Mouse (Mus musculus): ENCODE measurements around the gene Slc17a9. TPM values are rescaled to one million over a fixed set of nuclear protein-coding genes. Genes with fewer than 3 reads are reported as not detected.
A peak's percentile ranks its signal among the peaks of the same experiment; 100 is the strongest.
"Not testable (repeated sequence)": the region's sequence is repeated elsewhere in the genome, so short reads cannot be mapped to it uniquely, and the experiment has no call there.

Gene Slc17a9
- polyA plus RNA-seq, 1 experiment from 2014 or later = 0.29 TPM

DNA sequence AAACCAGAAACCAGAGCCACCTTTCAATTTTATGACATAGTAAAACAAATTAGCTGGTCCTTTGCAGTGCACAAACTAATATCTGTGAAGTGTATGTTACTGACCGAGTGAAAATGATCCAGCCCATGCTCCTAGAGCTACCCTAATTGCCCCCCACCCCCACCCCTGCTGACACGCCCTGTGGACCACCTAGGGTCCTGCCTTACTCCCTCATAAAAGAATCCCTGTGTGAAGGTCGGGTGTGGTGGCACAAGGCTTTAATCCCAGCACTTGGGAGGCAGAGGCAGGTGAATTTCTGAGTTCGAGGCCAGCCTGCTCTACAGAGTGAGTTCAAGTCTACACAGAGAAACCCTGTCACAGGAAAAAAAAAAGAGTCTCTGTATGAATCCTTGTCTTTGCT lies 13.5 kb upstream of the Slc17a9 start:
- peak overlapping the region; percentile 74 for H3K4me2 ChIP-seq (replicated peaks)
- H3K27me3 ChIP-seq = no peaks in the 10 kb centered on the region
- no peaks in the 10 kb centered on the region for H3K9me3 ChIP-seq
- no peak overlapping the region for H3K27ac ChIP-seq (replicated peaks)
- H3K4me3 ChIP-seq = peak overlapping the region; percentile 65; the same call in 1 of the 2 replicates
- peaks cover 21% of the 10 kb centered on the region for H3K36me3 ChIP-seq
- ATAC-seq (replicated peaks) = no peak
- peak overlapping the region; percentile 83; the same call in 1 of the 2 replicates for H3K9ac ChIP-seq (replicated peaks)
- 71% methylated on average over 4 of the region's 4 CpGs for WGBS
- H3K4me1 ChIP-seq = peaks cover 41% of the 10 kb centered on the region

DNA sequence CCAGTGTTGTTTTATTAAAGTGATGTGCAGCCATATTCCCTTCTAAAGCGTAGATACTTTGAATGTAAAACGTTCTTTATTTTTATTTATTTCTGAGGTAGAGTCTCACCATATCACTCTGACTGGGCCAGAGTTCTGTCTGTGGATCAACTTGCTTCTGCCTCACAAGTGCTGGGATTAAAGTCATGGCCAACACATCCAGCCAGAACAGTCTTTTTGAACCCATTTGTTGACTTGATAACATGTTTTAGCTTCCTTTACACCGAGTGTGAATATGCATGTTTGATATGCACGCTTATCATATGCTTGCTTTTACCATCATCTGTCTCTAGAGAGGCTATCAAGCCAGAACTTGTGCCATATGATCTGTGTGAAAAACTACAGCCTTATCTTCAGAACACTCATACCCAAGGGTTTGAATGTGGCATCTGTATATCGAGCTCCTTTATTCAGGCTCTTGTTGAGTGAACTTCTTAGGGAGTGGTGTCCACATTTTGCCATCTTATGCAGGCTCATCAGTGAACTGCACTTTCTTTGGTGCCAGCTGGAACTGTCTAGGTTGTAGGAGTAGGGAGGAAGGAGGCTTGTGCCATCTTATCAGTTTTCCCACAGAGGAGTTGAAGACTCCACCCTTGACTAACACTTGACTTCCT lies 12.9 kb upstream of the Slc17a9 start:
- no peak overlapping the region for H3K9ac ChIP-seq (replicated peaks)
- 92% methylated on average over 5 of the region's 5 CpGs for WGBS
- ATAC-seq (replicated peaks) = no peak

DNA sequence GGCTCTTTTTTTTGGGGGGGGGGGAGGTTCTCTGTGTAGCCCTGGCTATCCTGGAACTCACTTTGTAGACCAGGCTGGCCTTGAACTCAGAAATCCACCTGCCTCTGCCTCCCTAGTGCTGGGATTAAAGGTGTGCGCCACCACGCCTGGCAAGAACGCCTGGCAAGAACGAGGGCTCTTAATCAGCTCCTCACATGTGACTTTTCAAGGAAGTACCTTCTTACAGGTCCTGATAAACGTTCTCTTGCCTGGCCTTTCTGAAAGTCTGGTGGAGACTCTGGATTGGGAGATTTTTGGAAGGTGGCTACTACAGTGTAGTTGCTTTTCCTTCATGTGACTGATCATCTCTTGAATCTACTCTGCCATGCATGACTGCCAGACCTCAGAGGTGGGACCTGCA lies 2.3 kb upstream of the Slc17a9 start:
- H3K27ac ChIP-seq (replicated peaks); ATAC-seq (replicated peaks); H3K9me3 ChIP-seq; H3K9ac ChIP-seq (replicated peaks); H3K27me3 ChIP-seq; H3K4me1 ChIP-seq; H3K4me3 ChIP-seq; H3K4me2 ChIP-seq (replicated peaks): not testable (repeated sequence)
- H3K36me3 ChIP-seq = peaks cover 51% of the 10 kb centered on the region
- 94% methylated on average over 5 of the region's 5 CpGs for WGBS

More for the DNA sequence above, 12.9 kb upstream of the Slc17a9 start:
- Histone ChIP-seq H3K36me3 (peaks cover 27% of the 10 kb centered on the region), H3K4me3 (no peak overlapping the region), H3K4me2 (replicated peaks) (no peak overlapping the region), H3K27ac (replicated peaks) (no peak overlapping the region), H3K27me3 (no peaks in the 10 kb centered on the region), H3K9me3 (no peaks in the 10 kb centered on the region), H3K4me1 (peaks cover 37% of the 10 kb centered on the region)

DNA sequence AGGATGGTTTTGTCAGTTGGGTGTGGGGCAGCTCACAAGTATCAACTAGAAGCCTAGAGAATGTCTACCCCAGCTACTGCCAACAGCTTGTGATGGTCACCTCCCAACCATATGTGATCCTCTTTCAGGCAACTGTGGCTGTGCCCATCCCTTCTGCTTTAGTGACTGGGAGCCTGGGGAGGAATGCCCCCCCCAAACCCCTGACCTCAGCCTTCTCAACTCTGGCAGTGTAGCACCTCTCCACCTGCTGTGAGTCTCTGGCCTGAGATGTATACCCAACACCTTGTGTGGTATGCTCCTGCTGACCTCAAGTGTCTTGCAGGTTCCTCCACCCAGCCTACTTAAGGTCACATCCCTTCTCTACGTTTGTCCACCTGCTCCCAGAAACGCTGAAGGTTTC lies 1.2 kb upstream of the Slc17a9 start:
- 84% methylated on average over 2 of the region's 2 CpGs for WGBS
- ATAC-seq (replicated peaks) = no peak
- no peaks in the 10 kb centered on the region for H3K4me1 ChIP-seq
- peaks cover 41% of the 10 kb centered on the region for H3K36me3 ChIP-seq
- no peaks in the 10 kb centered on the region for H3K9me3 ChIP-seq
- no peak overlapping the region for H3K4me2 ChIP-seq (replicated peaks)
- H3K4me3 ChIP-seq = no peak overlapping the region
- no peaks in the 10 kb centered on the region for H3K27me3 ChIP-seq
- H3K9ac ChIP-seq (replicated peaks) = no peak overlapping the region
- H3K27ac ChIP-seq (replicated peaks) = no peak overlapping the region

DNA sequence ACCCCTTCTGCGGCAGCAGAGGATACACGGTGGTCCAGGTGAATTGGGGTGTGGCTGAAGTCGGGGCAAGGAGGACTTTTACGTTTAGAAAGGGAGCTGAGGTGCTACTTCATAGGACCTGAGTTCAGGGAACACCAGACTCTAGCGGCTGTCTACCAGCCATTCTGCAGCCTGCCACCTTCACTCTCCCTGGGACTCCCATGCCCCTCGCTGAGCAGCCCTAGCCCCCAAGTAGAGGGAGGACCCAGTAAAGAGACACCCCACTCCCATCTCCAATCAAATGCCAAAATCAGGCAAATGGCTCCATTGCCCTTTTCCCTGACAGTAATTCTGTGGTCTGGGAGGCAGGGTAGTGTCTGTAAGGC lies 333 bp downstream of the Slc17a9 start:
- 8% methylated on average over 6 of the region's 6 CpGs for WGBS
- Histone ChIP-seq H3K4me3 (no peak overlapping the region), H3K9ac (replicated peaks) (no peak overlapping the region), H3K36me3 (peaks cover 28% of the 10 kb centered on the region), H3K4me1 (no peaks in the 10 kb centered on the region), H3K27me3 (no peaks in the 10 kb centered on the region), H3K4me2 (replicated peaks) (no peak overlapping the region), H3K9me3 (no peaks in the 10 kb centered on the region), H3K27ac (replicated peaks) (no peak overlapping the region)
- ATAC-seq (replicated peaks) = no peak

DNA sequence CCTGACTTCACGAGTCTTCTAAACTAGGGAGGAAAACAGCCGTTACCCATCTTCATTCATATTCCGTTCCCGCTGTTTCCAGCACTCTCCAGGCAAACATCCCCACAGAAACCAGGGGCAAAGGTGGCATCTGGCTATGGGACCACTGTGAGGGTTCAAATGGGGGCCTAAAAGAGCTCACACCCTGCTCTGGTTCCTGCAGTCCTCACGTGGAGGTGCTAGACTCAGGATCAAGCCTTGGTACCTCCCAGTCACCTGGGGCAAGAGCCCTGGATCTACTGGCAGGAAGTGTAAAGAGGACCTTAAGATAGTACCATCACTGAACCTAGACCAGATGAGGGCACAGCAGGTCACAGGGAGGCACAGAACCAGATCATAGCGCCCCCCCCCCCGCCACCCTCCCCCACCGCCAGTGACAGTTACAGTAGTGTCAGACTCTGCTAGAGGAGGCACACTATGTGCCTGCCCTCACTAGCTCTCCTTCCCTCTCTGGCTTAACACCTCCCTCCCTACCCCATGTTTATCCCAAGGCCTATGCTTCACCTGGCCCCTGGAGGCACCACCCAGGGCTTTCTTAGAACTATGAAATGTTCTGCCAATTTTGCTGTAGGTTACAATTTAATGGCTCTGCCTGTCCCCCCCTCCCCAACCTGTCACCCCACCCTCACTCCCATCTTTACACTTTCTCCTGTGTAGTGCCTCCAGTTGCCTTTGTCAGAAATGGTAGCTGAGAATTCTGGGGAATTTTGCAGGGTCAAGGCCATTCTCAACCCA lies 980 bp downstream of the Slc17a9 start:
- ATAC-seq (replicated peaks) = no peak
- Histone ChIP-seq H3K9ac (replicated peaks) (no peak overlapping the region), H3K27ac (replicated peaks) (no peak overlapping the region), H3K27me3 (no peaks in the 10 kb centered on the region), H3K4me2 (replicated peaks) (no peak overlapping the region), H3K4me3 (no peak overlapping the region), H3K36me3 (peaks cover 22% of the 10 kb centered on the region), H3K4me1 (no peaks in the 10 kb centered on the region), H3K9me3 (no peaks in the 10 kb centered on the region)
- 31% methylated on average over 8 of the region's 8 CpGs for WGBS

DNA sequence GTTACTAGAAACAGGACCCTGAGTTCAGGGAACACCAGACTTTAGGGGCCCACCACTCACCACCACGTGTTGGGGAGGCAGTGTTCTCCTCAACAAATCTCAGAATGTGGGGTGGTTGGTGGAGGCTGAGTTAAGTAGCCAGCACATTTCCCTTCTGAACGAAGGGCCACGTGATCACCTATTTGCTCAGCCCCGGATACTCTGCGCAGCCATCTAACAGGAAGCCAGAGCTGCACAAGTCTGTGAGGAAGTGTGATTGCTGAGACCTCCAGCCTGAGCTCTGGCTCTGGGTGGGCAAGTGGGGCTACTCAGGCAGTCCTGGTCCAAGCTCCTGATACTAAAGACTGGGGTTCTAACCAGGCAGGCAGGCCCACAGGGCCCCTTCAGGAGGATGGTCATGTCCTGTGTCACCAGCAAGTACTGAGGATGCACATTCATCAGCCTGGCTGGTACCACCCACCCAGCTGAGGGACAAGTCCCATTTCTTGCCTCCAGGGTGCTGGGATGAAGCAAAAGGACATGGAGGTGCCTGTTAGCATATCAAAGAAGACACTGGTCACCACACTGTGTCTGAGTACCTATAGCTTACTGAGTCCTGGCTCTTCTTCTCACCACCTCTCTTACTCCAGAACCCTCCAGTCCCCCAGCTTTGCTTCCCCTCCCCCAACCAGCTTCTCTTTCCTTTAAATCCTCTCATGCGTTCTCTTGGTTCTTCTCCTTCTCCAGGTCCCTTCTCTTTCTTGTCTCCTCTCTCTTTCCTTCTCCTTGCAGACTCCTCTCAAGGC lies 1.8 kb downstream of the Slc17a9 start:
- no peak for ATAC-seq (replicated peaks)
- WGBS = 77% methylated on average over 6 of the region's 6 CpGs

DNA sequence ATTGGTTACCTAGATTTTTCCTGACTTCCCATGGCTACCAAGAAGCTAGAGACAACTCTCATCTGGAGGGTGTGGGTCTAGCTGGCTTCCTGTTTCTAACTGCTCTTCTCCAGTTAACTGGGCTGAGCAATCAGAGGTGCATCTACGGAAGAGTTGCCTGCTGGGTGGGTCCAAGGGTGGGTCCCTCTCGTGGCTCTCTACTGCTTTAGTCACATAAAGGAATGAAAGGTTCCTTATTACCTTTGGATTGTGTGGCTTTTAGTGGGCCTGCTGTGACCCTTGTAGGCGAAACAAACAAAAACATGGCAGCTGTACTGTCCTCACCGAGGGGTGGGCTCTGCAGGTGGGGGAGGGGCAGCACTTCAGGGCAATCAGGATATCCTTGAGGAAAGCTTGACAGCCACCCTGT lies 2.6 kb downstream of the Slc17a9 start:
- WGBS = 65% methylated on average over 4 of the region's 4 CpGs
- Histone ChIP-seq H3K27me3 (no peaks in the 10 kb centered on the region), H3K9me3 (no peaks in the 10 kb centered on the region), H3K36me3 (peaks cover 7% of the 10 kb centered on the region), H3K27ac (replicated peaks) (no peak overlapping the region), H3K4me2 (replicated peaks) (no peak overlapping the region), H3K9ac (replicated peaks) (no peak overlapping the region), H3K4me3 (no peak overlapping the region), H3K4me1 (no peaks in the 10 kb centered on the region)
- ATAC-seq (replicated peaks) = no peak

More for the DNA sequence above, 1.8 kb downstream of the Slc17a9 start:
- no peaks in the 10 kb centered on the region for H3K4me1 ChIP-seq
- peaks cover 14% of the 10 kb centered on the region for H3K36me3 ChIP-seq
- H3K4me2 ChIP-seq (replicated peaks) = no peak overlapping the region
- no peak overlapping the region for H3K4me3 ChIP-seq
- H3K9ac ChIP-seq (replicated peaks) = no peak overlapping the region
- no peak overlapping the region for H3K27ac ChIP-seq (replicated peaks)
- H3K27me3 ChIP-seq = no peaks in the 10 kb centered on the region
- no peaks in the 10 kb centered on the region for H3K9me3 ChIP-seq

DNA sequence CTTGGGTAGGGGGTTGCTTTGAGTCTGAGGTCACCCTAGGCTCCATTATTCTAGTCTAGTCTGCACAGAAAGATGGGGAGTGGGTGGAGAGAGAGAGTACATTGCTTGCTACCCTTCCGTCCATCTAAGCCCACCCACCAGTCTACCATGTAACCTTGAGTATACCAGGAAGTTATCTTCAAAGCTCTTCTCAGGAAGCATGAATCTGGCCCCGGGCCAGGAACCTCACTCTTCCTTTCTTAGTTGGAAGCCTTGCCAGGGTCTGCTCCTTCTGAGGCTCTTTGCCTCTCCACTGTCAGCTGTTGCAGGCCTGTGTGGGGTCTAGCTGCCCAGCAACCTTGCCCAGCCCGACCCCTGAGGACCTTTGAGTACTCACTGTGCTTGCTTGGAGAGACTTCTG lies 6.0 kb downstream of the Slc17a9 start:
- ATAC-seq (replicated peaks) = no peak

DNA sequence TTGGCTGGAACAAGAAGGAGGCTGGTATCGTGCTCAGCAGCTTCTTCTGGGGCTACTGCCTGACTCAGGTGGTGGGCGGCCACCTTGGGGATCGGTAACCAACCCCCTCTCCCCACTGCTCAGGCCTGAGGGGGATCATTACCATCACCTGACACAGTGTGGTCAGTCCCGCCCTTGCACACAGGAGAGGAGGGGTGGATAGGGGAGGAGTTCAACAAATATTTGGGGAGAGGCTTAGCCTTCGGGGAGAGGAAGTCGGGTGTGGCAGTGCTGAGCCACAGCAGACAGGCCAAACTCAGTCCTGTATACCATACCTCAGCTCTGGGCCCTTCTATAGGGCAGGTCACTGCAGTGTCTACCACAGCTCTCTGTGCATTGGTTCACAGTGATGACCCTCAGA lies 6.9 kb downstream of the Slc17a9 start:
- Histone ChIP-seq H3K4me2 (replicated peaks) (no peak overlapping the region), H3K9ac (replicated peaks) (no peak overlapping the region), H3K27me3 (no peaks in the 10 kb centered on the region), H3K36me3 (no peaks in the 10 kb centered on the region), H3K4me3 (no peak overlapping the region), H3K4me1 (no peaks in the 10 kb centered on the region), H3K27ac (replicated peaks) (no peak overlapping the region), H3K9me3 (no peaks in the 10 kb centered on the region)
- no peak for ATAC-seq (replicated peaks)
- WGBS = 81% methylated on average over 6 of the region's 6 CpGs

More for the DNA sequence above, 6.0 kb downstream of the Slc17a9 start:
- Histone ChIP-seq H3K36me3 (no peaks in the 10 kb centered on the region), H3K9me3 (no peaks in the 10 kb centered on the region), H3K9ac (replicated peaks) (no peak overlapping the region), H3K4me1 (no peaks in the 10 kb centered on the region), H3K4me3 (no peak overlapping the region), H3K4me2 (replicated peaks) (no peak overlapping the region), H3K27me3 (no peaks in the 10 kb centered on the region), H3K27ac (replicated peaks) (no peak overlapping the region)
- 72% methylated on average over 3 of the region's 3 CpGs for WGBS

DNA sequence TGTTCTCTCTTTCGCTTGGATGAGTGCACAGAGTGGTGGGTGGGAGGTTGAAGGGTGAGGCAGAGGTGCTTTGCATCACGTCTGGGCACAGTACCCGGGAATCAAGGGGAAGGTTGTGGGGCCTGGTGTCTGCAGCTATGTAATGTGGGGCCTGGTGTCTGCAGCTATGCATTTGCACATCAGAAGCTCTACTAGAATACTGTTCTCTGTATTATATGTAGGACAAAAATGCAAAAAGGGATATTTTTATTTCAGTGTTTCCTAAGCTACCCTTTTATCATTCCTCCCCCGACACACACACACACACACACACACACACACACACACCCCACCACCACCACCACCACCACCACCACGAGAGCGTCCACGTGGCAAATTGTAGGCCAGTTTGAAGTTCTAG lies 10.2 kb downstream of the Slc17a9 start:
- 77% methylated on average over 7 of the region's 7 CpGs for WGBS
- no peak overlapping the region for H3K9ac ChIP-seq (replicated peaks)
- no peak for ATAC-seq (replicated peaks)
- H3K4me1 ChIP-seq = no peaks in the 10 kb centered on the region
- no peak overlapping the region for H3K4me2 ChIP-seq (replicated peaks)
- H3K9me3 ChIP-seq = no peaks in the 10 kb centered on the region
- H3K27ac ChIP-seq (replicated peaks) = no peak overlapping the region
- H3K4me3 ChIP-seq = no peak overlapping the region
- H3K27me3 ChIP-seq = no peaks in the 10 kb centered on the region
- no peaks in the 10 kb centered on the region for H3K36me3 ChIP-seq

DNA sequence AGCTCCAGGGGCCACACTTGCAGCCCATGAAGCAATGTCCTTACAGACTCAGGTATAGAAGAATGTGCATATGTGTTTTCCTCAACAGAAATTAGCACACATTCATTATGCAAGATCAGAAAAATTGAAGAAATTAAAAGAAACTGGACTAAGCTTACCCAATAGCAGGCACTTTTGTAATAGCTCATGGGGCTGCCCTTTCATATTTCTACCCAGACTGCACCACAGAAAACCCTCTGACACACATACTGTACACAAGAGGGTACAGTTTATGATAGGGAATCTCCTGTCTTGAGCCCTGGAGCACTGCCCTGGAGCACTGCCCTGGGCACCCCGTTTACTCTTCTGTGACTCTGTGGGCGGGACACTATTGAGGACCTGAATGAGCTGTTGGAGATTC lies 12.9 kb downstream of the Slc17a9 start:
- Histone ChIP-seq H3K27ac (replicated peaks) (no peak overlapping the region), H3K4me3 (no peak overlapping the region), H3K4me1 (no peaks in the 10 kb centered on the region), H3K36me3 (no peaks in the 10 kb centered on the region), H3K9me3 (no peaks in the 10 kb centered on the region), H3K27me3 (no peaks in the 10 kb centered on the region), H3K4me2 (replicated peaks) (no peak overlapping the region), H3K9ac (replicated peaks) (no peak overlapping the region)
- no peak for ATAC-seq (replicated peaks)
- 71% methylated on average over 2 of the region's 2 CpGs for WGBS

Measured in forebrain, embryonic 15.5 days (tissue).